Mouse (Mus musculus) embryonic facial prominence, embryonic 12.5 days (tissue): ENCODE data around the gene Gm7347. TPM values are rescaled to one million over a fixed set of nuclear protein-coding genes. Genes with fewer than 3 reads are reported as not detected.

Experiments used
- polyA plus RNA-seq: library from polyadenylated mRNA; unstranded; fragments of >200 nt; fragmentation: Nextera tagmentation; extraction: Ambion mirVana; gene quantifications from 2 replicates; pipeline ENCODE4 v1.2.1, GENCODE M21; 2016

Gene Gm7347
- polyA plus RNA-seq, 1 experiment from 2014 or later: not detected

Other genes with a start within 250 kb of the Gm7347 start
- gene Gm21663, start 116.2 kb downstream of the Gm7347 start, polyA plus RNA-seq: not detected in 2 replicates
- gene Gm21671, start 104.2 kb downstream of the Gm7347 start, polyA plus RNA-seq: not detected in 2 replicates
- gene Gm21680, start 85.9 kb downstream of the Gm7347 start, polyA plus RNA-seq: not detected in 2 replicates
- 0.08 TPM in 1 of 2 replicates, not detected in the other for gene Gm21698, start 69.9 kb downstream of the Gm7347 start, polyA plus RNA-seq
- 0.13 TPM in 1 of 2 replicates, not detected in the other for gene Gm1979, start 53.8 kb downstream of the Gm7347 start, polyA plus RNA-seq
- not detected in 2 replicates for gene Gm5862, start 35.7 kb downstream of the Gm7347 start, polyA plus RNA-seq
- gene Speer4a, start 19.0 kb downstream of the Gm7347 start, polyA plus RNA-seq: not detected in 2 replicates
- not detected in 2 replicates for gene Gm10471, start 30.7 kb upstream of the Gm7347 start, polyA plus RNA-seq
- gene 5031410I06Rik, start 46.8 kb upstream of the Gm7347 start, polyA plus RNA-seq: not detected in 2 replicates
- not detected in 2 replicates for gene Gm10220, start 62.8 kb upstream of the Gm7347 start, polyA plus RNA-seq
- gene Gm7361, start 199.1 kb upstream of the Gm7347 start, polyA plus RNA-seq: not detected in 2 replicates